Mouse (Mus musculus): ENCODE data around the gene Cux2.

The Cux2 gene

DNA sequence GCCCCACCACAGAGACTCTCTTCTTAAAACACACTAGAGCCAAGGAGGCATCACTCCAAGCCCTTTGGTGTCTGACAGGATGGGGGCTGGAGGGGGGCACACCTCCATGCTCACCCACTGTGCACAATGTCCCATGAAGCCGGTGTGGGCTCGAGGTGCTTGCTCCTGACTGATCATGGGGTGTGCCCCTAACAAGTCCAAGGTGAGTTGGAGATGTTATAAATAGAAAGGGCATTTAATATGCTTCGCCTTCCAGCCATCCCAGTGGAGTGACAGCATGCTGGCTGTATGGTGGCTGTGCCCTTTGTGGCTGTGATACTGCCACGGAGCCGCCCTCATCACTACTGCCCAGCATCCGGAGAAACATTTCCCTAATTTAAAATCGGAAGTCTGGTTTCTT lies 87.5 kb downstream of the Cux2 start:
- no peak for DNase-seq (ENCODE audit: low read depth)

DNA sequence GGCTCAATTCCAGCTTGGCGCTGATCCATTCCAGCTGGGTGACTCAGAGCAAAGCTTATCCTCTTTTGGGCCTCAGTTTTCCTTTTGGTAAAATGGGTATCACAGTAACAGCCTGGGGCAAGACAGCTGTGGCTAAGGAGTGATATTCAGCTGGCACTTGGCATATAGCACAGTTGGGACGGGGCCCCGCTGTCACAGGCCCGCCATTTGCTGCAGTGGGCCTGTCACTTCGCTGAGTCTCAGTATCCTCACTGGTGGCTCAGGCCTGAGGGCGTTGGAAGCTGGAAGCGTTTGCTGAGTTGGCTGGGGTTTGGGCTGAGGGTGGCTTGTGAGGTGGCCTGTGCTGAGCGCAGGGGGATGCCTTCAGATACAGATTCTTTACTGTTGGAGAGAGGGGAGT lies 88.6 kb downstream of the Cux2 start:
- no peak for DNase-seq (ENCODE audit: low read depth)

DNA sequence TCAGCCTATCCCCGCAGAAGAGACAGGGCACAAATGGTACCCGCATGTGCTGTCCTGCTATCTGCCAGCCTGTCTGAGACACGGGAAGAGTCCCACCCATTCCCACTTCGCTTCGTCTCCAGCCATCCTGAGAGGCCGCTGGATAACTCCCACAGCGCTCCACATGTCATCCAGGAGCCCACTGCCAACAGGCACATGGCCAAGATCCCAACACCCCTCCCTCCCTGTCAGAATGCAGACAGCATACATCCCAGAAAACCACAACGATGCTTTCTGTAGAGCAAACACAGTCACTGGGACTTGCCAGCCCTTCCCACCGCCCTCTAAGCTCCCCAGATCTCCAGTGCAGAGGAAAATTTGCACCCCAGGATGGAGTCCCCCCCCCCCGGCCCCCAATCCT lies 90.2 kb downstream of the Cux2 start:
- no peak for DNase-seq (ENCODE audit: low read depth)

DNA sequence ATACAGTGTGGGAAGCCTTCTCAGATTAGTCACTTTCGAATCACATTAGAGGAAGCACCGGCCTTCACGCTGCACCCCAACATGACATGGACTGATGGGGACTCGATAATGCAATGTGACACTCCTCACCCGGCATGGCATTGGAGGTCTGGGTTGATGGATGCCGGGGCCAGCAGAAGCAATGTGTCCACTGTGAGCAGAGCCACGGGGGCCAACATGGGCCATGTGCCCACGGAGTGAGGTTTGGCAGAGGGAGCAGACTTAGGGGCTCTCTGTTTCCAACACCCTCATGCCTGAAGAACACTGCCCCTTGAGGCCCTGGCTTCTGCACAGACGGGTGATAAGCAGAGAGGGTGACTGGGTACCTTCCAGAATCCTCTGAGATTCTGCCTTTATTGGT lies 91.4 kb downstream of the Cux2 start:
- no peak for DNase-seq (ENCODE audit: low read depth)

DNA sequence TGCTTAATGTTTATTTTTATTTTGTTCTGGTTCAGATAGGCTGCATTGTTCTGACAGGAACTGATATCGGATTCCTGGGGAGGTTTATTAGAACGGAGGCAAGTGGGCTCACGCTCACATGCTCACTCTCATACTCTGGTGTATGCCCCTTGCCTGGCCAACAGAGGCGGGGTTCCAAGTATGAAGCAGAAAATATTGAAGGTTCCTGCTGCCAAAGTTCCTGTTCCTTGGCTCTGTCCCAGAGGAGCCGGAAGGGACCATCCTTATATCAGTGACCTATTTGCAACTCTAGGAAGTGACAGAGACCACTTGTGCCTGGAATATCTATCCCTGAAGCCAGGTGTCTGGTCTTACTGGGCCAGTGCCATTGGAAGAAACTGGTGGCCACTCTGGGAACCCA lies 94.1 kb downstream of the Cux2 start:
- no peak for DNase-seq (ENCODE audit: low read depth)

DNA sequence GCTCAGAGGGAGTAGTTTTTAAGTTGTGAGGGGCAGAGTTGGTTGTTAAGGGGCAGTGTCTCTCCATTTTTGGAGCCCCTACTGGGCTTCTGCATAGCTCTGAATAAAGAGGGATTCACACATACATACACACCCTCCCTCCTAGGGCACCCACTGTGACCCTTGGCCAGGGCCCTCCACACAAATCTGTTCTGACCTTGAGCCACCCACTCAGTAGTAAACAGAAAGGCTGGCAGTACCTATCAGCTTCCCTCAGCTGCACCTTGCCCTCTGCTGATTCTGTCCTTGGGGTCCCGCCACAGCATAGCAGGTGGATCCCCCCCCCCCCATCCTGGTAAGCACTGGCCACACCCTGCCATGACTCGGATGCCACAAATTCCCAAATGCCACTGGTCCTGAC lies 99.7 kb downstream of the Cux2 start:
- DNase-seq (ENCODE audit: low read depth), result no peak

DNA sequence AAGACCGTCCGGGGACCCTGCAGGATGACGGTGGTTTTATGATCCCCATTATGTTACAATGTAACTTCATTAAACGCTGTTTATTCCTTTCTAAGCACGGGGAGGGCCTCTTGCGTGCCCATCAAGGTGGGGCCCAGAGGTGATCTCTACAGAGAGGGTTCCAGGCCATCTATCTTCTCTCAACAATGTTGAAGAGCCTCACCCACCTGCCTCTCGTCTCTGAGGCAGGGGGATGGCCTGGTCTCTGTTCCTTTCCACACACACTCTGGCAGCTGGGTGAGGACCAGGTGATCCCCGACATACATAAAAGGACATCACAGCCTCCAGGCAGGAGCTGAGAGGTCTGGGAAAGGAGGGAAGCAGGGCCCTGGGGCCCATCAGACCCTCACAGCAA lies 100.9 kb downstream of the Cux2 start:
- no peak for DNase-seq (ENCODE audit: low read depth)

DNA sequence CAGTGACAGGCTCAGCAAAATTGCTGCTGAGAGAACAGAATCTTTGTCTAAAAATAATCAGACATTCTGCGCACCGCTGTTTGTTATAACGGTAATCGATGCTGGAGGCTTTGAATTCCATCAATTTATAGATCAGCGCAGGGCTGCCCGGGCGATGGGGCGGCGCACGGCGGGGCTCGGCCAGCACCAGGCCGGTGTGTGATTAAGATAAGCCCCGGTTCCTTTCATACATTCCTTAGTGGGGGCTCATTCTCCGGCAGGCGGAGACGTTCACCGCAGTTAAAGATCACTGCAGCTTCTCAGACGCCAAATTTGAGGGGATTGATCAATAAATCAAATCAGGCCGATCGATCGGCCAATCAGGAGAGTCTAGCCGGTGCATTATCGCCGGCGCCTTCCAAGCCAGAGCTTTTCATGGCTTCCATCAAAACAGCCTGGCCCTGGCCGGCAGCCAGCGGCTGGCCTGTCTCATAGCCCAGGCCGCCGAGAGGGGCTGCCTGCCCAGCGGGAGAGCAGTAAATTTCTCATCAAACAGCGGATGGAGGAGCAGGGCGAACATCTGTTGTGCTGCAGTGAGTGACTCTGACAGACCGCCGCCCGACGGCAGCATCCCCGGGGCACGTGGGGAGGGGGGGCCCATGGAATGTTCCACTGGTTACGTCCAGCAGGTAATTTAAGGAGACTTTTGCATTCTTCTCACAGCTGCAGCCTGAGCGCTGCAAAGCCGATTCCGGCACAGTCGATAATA lies 101.4 kb downstream of the Cux2 start:
- no peak for DNase-seq (ENCODE audit: low read depth)

DNA sequence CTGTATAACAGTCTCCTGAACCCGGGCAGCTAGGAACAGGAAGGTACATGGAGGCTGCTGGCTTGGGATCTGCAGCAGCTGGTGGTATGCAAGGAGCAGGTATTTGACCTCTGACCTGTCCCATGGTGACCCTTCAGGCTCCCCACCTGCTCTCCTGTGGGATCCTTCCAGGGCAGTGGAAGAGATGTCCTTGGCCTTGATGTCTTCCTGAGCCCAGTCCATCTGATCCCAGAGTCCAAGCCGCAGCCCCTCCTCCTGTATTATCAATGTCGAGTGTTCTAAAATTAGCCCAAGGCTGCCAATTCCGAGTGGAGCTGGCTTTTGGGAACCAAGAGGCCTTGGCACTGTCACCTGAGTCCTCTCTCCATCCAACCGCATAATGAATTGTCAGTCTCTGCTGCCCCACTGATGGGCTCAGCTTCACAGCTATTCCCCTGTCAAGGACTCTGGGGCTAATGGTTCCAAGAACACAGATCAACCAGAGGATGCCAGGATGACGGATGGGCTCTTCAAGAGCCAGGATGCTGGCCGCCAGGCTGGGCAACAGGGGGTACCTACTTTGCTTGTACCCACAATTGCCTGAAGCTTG lies 103.2 kb downstream of the Cux2 start:
- DNase-seq (ENCODE audit: low read depth), result no peak

DNA sequence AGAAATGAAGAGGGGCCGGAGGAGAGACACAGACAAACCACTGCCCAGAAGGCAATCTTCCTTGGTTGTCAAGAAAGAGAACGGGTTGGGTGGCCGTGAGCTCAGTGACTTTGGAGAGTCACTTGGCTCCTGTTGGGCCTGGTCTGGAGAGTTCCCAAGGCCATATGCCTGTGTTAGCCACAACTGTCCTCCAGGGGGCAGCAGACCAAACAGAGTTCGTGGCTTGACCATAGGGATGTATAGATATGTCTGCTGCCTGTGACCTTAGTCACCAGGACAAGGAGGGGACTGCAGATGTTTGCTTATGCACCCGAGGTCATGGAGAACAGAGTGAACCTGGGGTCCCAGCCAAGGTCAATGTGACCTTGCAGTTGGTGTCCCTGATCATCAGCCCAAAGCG lies 104.1 kb downstream of the Cux2 start:
- peak; percentile 67 for DNase-seq (ENCODE audit: low read depth)

DNA sequence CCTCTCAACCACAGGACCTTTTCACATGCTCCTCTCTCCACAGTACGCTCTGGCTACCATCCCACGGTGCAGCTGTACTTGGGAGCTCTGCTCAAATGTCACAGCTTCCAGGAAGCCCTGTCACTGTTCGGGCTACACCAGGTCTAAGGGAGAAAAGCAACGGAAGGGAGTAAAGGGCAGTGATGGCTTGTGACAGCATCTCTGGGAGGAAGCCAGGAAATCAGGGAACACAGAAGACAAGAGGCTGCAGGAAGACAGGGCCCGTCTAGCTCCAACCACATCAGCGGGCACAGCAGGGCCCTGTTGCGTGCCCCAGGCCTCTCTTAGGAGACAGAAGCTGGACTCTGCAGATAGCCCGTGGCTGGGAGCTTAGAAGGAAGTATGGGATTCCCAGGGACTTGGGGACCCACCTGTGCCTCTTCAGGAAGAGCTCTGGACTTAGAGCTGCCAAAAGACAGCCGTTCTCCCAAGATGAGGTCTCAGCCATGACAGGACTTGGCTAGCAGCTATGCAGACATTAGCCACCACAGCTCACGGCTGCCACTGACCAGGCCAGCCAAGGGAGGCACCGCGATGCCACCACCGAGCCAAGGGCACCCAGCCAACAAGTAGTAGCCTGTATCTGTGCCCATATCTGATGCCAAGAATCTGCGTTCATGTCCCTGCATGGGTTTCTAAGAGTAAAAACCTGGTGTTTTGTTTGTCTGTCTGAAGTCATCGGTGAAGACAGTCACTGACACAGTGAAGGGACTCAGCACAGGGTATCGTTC lies 105.7 kb downstream of the Cux2 start:
- no peak for DNase-seq (ENCODE audit: low read depth)

DNA sequence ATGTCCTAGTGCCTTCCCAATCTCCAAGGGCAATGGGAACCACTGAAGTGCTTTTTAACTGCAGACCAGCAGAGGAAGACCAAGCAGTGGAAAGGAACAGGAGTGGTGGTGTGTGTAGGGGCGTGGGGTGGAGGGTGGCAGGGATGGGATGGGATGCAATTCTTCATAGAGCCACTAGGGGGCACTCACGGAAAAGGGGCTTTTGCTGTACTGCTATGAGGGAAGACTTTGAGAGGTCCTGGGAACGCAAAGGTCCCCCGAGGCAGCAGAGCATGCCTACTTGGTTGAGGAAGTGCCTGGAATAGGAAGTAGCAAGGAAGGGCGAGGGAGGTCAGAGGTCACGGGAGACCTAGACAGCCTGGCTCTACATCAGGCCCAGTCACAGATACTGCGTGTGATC lies 106.4 kb downstream of the Cux2 start:
- DNase-seq (ENCODE audit: low read depth), result peak; percentile 42

DNA sequence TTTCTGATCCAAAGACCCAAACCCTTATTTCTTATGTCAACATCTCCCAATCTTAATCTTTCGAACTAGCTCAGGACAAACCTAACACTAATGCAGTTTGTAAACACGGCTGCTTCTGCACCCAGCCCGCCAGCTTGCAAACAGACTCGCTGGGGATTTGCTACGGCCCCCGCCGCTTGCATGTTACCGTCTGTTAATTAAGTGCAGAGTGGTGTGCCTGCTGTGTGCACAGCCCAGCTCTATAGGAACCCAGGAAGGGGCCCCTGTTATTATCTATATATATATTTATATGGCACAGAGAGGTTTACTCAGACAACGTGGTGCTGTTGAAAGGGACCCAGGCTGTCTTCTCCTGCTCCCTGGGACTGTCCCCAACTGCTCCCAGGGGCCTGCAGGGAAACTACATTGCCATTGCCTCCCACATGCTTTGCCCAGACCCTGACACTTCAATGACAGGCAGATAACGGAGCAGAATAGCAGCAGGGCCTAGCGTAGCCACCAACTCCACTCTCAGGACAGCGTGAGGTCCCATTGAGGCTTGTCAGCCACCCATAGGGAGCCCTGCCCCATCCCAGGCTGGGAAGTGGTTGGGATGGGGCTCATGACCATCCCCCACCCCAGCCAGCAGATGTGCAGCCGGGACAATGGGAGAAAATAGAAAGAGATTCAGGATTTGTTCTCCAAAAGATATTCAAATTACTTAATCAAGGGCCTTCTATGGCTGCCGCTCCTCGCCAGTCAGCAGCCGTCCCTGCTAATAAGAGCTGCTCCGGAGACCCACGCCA lies 111.6 kb downstream of the Cux2 start:
- no peak for DNase-seq (ENCODE audit: low read depth)

DNA sequence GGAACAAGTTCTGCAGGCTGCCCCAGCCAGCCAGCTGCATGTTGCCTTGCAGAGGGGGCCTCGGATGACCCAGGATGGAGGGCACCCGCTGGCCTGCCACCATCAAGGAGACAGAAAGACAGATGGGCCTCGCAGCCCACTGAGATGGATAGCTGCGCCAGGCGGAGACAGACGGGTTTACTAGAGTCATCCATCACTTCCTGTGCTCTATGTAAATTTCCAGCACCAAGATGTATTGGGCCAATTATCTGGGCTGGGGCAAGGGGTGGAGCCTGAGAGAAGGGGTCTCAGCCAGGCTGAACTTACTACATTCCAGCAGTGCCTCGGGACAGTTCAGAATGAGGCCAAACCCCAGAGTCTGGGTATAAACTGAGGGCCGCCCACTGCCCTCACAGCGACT lies 119.6 kb downstream of the Cux2 start:
- no peak for DNase-seq (ENCODE audit: low read depth)

DNA sequence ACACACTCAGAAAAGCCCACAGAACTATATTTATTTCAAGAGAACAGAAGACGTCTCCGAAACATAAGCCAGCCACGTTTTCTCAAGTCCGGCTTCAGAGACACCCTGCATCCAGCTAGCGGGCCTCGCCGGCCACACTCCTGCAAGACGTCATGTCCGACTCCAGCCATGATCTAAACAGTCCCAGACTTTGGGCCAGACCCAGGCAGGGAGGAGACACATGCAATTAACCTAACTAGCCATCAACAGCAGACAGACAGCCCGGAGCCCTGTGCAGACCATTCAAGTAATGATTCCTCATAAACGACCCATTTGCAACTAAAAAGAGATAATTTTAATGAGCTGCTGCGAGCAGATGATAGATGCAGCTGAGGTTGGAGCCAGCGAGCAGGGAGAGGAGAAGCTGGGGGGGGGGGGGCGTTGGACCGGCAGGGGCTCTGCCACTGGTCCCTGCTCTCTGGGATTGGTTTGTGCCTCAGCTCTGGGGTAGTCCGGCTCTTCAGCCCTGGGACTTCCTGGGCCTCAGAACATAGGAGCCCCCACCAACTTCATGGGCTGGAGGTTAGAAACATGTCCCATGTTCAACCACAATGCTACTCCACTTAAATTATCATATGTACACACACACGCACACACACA lies 121.4 kb downstream of the Cux2 start:
- no peak for DNase-seq (ENCODE audit: low read depth)

DNA sequence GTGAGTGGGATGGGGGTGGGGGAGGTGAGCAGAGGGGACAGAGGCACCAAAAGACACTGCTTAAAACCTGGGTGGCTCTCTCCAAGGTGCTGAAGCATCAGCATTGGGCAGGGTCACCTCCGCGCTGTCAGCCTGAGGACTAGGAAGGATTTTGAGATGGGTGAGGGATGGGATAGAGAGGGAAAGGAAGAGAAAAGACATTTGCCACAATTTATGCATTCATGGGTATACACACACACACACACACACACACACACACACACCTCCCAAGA lies 123.4 kb downstream of the Cux2 start:
- no peak for DNase-seq (ENCODE audit: low read depth)

DNA sequence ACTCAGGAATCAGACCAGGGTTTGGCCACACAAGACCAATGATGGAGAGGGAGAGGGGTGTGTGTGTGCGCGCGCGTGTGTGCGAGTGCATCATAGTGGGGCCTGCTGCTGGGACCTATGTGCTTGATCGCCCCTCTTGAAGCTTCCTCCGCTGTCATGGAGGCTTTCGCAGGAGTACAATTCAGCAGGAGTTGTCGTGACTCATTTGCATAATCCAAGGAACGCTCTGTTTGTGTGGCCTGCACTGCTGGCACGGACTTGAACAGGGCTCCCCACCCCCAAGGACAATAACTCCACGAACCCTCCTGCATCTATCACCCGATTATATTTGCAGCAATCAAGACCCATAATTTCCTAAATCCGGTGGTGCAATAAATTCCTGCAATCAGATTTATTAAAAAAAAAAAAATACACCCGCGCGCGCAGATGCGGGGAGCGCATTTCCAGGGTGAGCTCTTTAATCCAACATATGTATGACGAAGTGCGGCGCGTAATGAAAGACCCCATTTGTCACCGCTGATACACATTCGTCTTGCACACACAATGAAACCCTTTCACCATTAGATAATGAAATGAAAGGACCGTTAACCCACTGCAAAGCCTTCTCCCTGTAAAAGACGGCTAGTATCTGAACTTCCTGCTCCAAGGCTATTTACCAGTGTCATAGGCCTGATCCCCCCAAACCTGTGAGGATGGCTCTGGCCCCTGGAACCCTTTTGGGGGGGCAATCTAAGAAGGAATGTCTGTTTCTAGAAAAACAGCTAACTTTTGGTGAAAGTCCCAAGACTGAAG lies 124.0 kb downstream of the Cux2 start:
- DNase-seq (ENCODE audit: low read depth), result no peak

DNA sequence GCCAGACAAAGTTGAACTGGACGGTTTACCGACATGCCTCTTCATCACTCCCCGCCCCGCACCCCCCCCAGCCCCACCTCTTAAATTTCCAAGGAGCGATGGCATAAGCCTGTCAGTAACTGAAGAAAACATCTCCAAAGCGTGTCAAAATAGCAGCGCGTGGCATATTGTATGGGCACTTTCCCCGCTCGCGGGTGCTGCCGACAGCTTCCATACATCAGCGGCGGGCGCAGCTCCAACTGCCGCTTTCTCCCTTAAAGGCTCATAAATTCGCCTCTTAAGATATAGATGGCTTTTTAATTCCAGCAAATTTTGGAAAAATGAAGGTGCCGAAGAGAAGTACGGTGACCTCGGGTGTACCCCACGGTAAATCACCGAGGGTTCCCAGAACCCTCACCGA lies 124.6 kb downstream of the Cux2 start:
- no peak for DNase-seq (ENCODE audit: low read depth)

DNA sequence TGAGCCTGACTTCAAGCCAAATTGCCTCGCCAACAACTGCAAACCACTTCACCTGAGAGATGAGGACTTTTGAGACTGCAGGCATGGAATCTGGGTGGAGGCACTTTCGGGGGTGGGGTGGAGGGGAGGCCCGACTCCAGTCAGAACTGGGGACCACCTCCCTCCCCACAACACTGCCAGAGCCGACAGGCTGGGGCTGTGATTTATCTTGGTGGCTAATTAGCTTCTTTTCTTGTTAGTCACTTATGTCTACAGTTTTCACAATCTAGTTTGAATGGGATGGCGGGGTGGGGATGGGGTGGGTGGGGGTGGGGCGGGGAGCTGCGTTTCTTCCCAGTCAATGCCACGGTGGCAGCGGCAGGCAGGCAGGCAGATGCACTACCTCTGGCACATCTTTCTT lies 125.5 kb downstream of the Cux2 start:
- DNase-seq (ENCODE audit: low read depth), result no peak

DNA sequence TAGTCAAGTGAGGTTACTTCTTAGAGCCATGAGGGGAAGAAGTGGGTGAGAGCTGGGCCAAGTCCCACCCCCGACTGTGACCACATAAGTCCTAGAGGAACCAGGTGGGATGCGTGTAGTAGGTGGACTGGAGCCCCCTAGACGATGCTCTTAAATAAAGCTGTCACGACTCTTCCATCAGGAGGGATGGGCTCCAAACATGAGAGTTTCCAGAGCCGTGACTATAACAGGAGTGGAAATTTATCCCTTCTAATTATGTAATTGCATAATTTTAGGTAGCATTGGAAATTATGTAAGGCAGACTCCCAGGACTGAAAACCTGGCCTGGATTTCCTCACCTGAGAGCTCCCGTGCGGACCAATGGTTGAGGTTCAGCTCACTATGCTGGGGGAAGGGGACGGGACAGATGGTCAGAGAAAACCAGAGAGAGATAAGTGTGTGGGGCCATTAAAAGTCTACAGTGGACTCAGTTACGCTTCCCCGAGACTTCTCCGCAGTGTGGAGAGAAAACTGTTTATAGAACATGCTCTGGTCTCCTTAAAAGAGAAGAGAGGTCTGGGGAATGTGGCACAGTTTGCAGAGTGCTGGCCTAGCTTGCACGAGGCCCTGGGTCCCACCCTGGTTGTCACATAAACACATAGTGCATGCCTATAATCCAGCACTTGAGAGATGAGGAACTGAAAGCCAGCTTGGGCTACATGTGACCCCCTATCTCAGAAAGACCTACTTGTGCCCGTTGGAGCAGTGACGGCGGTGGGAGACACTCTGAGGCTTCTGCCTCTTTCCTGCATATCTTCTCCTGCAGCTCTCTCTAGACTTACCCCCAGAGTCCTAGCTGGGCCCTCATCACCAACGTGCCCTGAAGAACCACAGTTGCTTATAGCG lies 126.7 kb downstream of the Cux2 start:
- DNase-seq (ENCODE audit: low read depth), result no peak

DNA sequence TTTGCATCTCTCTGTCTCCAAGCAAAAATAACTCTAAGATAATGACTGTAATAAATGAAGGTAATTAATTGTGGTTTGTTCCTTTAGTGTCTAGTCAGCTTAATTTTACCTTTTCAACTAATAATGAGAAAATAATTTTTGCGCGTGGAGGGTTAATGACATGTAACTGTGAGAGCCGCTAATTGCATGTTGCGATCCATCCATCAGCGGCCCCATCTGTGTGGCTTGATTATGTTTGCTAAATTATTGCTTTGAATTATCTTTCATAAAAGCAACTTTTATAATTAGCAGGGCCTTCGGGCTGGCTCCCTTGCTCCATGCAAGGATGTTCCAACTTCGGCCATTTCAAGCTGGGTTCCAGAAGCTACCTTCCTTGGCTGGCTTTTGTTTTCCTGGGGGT lies 130.7 kb downstream of the Cux2 start:
- DNase-seq (ENCODE audit: low read depth), result no peak

Data from 416B (cell line).